Mouse (Mus musculus): ENCODE measurements around the gene Nvl. TPM values are rescaled to one million over a fixed set of nuclear protein-coding genes. Genes with fewer than 3 reads are reported as not detected.

The Nvl gene
- 10 to 100 TPM; 31.7 to 44.4 (median 37.4) TPM for total RNA-seq (2022)

DNA sequence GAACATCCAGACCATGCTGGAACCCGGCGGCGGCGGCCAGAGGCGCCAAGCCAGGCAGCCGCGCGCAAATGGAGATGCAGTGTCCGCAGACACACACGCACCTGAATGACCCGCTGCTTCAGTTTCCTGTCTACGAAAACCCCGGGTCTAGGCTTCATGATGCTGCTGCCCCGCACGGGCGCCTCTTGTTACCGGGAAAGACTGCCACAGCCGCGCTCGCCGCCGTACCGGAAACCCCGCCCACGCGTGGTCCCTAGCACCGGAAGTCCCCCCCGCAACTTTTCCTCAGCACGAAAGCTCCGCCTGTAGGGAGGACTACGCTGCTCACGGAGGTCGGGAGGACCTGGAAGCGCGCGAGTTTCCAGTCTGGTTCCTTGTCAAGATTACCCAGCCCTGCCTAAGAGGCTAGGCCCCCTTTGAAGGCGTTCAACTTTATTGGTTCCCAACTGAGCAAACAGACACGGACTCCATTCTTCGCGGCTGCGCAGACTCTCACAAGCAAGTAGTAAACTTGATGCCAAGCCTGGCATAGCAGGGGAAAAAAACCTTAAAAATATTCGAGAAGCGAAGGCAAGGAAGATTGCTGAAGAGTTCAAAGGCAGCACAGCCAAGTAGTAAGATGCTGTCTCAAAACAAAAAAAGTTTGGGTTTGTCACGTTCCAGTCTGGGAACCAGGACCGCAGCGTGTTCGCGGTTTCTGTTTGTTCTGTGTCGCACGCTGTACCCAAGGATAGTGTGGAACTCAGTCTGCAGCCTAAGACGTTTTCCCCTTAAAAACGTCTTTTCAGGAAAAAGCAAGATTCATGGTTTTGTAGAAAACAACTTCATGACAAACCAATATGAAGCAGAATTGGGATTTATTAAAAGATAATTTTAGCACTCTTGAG, at the start of gene Nvl, which contains the start of gene Cnih4:
Gene Nvl (minus strand): TSS at position 255 of the 887 bp plus-strand sequence.
Gene Cnih4 (plus strand): TSS at position 744 of the 887 bp plus-strand sequence.
- DNase-seq (ENCODE audit: low spot score in 2 of 2): peak; percentile 89 to 92

GRCm38 (mm10) chr1:181188925-181189324, 44.9 kb upstream of the Nvl start:
- no peak for DNase-seq (ENCODE audit: low spot score in 2 of 2)

GRCm38 (mm10) chr1:181170210-181170609, 26.2 kb upstream of the Nvl start:
- no peak for DNase-seq (ENCODE audit: low spot score in 2 of 2)

DNA sequence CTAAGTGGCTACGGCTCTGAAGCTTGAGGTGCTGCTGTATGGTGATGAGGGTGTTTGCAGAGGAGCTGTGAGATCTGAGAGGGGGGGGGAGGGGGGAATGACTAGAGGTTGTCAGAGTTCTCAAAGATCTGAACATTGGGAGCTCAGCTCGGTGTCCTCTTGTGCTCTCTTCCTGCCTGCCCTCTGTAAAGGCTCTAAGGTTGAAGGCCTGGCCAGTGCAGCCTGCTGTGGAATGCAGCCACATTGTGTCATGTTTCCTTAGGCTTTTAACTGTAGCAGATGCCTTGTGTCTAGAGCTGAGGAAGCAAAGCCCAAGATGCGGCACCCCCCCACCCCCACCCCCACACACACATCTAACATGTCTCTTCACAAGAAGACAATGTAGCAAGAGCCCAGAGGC, 24.4 kb upstream of the Nvl start:
- DNase-seq (ENCODE audit: low spot score in 2 of 2): no peak

DNA sequence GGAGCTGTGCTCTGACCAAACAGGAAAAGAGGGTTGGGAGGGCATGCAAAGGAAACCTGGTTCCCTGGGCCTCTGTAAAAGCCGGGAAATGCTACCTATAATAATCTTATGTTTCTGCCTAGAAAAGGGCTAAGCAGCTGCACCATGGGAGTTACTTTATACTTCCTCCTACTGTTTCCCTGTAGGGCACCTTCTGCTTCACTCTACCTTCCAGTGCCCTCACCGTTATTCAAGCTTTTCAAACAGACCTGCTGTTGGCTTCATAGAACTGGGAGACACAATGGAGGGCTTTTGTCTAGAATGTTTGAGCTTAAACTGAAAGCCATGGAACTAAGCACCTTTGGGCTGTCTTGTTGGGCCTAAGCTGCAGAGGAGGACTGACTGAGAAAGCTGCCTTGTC, 23.8 kb upstream of the Nvl start:
- no peak for DNase-seq (ENCODE audit: low spot score in 2 of 2)

- DNase-seq (ENCODE audit: low spot score in 2 of 2): no peak
Measured at GRCm38 (mm10) chr1:181151541-181151940, 7.5 kb upstream of the Nvl start.

DNA sequence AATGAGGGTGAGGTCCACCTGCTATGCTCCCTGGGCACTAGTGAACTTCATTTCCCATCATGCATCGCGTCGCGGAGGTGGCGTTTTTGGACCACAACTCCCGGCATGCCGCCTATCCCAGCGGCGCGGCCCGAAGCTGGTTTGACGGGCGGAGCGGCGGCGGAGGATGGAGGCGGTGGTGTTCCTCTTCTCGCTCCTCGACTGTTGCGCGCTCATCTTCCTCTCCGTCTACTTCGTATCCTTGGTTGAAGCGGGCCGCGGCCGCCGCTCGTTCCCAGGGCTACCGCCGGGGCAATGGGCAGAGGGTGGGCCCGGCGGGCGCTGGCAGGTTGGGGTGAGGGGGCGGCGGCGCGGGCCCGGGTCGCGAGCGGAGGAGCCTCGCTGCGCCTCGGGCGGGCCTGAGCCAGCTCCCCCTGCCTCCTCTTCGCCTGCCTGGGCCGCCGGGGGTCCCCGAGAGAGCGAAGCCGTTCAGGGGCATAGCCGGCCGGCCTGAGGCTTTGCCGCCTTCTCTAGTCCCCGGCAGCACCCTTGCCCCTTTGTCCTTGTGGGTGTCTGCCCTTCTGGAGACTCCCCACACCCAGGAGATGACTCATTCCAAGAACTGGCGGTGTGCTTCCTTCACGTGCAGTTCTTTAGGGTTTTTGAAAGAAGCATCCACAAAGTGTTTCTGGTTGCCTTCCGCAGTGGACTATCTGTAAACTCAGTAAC, 7.0 kb upstream of the Nvl start:
- peak; percentile 79 to 91 for DNase-seq (ENCODE audit: low spot score in 2 of 2)

- DNase-seq (ENCODE audit: low spot score in 2 of 2): no peak
Measured at GRCm38 (mm10) chr1:181150431-181150826, 6.4 kb upstream of the Nvl start.

DNA sequence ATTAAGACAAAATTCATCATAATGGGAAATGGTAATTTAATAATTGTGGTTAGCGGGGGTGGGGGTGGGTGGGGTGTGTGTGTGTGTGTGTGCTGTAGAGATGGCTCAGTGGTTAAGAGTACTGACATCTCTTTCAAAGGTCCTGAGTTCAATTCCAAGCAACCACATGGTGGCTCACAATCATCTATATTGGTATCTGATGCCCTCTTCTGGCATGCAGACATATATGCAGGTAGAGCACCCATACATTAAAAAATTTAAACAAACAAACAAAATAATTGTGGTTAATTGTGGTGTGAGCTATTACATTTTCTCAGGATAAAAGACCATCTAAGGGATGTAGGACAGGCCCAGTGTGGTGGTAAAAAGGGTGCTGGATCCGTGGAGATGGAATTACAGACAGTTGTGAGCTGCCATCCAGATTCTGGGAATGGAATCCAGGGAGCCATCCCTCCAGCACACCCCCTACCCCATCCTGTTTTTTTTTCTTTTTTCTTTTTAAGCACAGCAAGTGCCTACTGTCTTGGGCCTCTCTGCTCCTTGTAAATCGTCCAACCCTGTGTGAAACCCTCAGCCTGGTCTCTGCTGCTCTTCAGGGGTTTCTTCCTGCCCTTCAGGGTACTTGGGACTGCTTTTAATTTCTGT, 5.5 kb upstream of the Nvl start:
- DNase-seq (ENCODE audit: low spot score in 2 of 2): no peak

- DNase-seq (ENCODE audit: low spot score in 2 of 2): no peak
Measured at GRCm38 (mm10) chr1:181148540-181148939, 4.5 kb upstream of the Nvl start.

- no peak for DNase-seq (ENCODE audit: low spot score in 2 of 2)
Measured at GRCm38 (mm10) chr1:181146187-181146586, 2.2 kb upstream of the Nvl start.

DNA sequence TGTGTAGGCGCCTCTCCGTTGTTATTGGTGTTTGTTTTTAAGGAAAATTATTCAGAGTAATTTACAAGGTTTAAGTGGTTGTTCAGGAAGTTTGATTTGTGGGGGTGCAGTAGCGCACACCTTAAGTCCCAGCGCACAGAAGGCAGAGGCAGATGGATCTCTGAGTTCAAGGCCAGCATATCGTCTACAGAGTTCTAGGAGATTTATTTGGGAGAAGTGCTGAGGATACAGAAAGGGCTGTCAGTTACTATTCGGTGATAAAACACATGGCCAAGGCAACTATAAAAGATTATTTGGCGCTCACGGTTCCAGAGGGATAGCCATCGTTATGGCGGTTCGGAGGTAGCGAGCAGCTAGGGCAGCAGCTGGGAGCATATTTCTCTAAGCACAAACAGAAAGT, 962 bp upstream of the Nvl start:
- DNase-seq (ENCODE audit: low spot score in 2 of 2): no peak

GRCm38 (mm10) chr1:181143609-181143949, 425 bp downstream of the Nvl start:
- DNase-seq (ENCODE audit: low spot score in 2 of 2): no peak

DNA sequence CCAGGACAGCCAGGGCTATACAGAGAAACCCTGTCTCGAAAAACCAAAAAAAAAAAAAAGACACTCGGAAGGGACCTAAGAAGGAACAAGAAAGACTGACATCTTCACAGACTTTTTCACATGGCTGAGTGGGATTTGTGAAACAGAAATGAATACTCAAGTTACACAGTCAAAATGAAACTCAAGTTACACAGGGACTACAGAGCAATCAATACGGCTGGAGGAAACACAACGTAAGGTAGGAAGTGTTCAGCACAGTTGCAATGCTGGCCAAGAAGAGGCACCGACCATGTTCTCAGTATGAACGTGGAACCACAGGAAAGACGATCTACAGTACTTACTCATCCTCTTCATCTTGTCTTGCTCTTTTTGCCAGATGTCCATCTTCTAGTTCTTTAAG, 5.3 kb downstream of the Nvl start:
- no peak for DNase-seq (ENCODE audit: low spot score in 2 of 2)

- DNase-seq (ENCODE audit: low spot score in 2 of 2): no peak
Measured at GRCm38 (mm10) chr1:181131915-181132314, 12.1 kb downstream of the Nvl start.

GRCm38 (mm10) chr1:181126766-181127165, 17.2 kb downstream of the Nvl start:
- DNase-seq (ENCODE audit: low spot score in 2 of 2): no peak

DNA sequence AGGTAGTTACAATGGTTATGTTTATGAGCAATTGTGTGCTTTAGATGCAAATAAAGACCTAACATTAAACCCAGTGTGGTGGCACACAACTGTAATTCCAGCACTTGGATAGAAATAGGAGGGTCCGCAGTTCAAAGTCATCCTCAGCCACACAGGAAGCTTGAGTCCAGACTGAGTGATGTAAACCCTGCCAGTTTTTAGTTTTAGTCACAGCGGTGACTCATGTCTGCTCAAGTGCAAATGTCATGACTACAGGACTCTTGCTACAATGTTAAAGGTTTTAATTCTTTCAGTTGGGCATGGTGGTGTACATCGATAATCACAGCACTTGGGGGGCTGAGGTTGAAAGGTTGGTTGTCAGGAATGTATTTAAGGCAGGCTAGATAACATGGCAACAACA, 18.1 kb downstream of the Nvl start:
- no peak for DNase-seq (ENCODE audit: low spot score in 2 of 2)

DNA sequence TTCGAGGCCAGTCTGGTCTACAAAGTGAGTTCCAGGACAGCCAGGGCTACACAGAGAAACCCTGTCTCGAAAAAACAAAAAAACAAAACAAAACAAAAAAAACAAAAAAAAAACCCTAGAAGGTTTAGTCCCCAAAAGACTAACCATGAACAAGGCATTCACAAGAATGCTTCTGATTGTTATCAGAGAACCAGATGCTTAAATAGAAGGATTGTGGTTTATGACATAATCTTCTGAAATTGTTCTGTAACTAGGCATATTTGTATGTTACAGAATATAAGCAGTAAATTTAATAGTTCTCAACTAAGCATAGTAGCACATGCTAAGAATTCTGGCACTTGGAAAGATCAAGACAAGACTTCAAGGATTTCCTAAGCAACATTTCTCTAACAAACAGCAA, 19.9 kb downstream of the Nvl start:
- DNase-seq (ENCODE audit: low spot score in 2 of 2): no peak

GRCm38 (mm10) chr1:181117112-181117511, 26.9 kb downstream of the Nvl start:
- no peak for DNase-seq (ENCODE audit: low spot score in 2 of 2)

- DNase-seq (ENCODE audit: low spot score in 2 of 2): no peak
Measured at GRCm38 (mm10) chr1:181090048-181090447, 54.0 kb downstream of the Nvl start.

DNA sequence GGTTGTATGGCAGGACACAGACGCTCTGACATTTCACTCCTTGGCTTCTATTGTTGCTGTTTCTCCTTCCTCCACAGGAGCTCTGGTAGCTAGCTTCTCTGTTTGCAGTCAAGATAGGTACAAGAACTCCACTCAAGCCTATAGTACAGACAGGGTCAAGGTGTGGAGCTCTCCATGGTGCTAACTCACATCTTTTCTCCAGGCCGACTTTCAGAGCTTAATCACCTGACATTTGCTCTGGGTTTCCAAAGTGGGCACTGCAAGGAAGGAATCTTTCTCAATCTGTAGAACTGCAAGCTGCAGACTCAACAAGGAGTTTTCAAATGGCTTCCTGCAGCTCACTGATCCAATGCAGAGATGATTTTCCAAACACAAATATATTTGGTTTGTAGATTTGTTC, 60.0 kb downstream of the Nvl start:
- no peak for DNase-seq (ENCODE audit: low spot score in 2 of 2)

GRCm38 (mm10) chr1:181073075-181073474, 70.9 kb downstream of the Nvl start:
- DNase-seq (ENCODE audit: low spot score in 2 of 2): no peak
